Mouse (Mus musculus): ENCODE data around the gene Odf3.

Gene Odf3

GRCm38 (mm10) chr7:140847755-140848580 lies at the start of gene Odf3:
TSS of gene Odf3 (plus strand) at chr7:140847805.
- peak; percentile 57 for DNase-seq (ENCODE audit: low spot score)

- DNase-seq (ENCODE audit: low spot score), result no peak
Observed at GRCm38 (mm10) chr7:140798212-140798611, 49.4 kb upstream of the Odf3 start.

GRCm38 (mm10) chr7:140802629-140803028 lies 45.0 kb upstream of the Odf3 start:
- DNase-seq (ENCODE audit: low spot score), result no peak

GRCm38 (mm10) chr7:140805704-140806103 lies 41.9 kb upstream of the Odf3 start:
- DNase-seq (ENCODE audit: low spot score), result peak; percentile 33

- DNase-seq (ENCODE audit: low spot score), result no peak
Observed at GRCm38 (mm10) chr7:140810496-140810895, 37.1 kb upstream of the Odf3 start.

GRCm38 (mm10) chr7:140811714-140812113 lies 35.9 kb upstream of the Odf3 start:
- DNase-seq (ENCODE audit: low spot score), result no peak

GRCm38 (mm10) chr7:140812850-140813249 lies 34.8 kb upstream of the Odf3 start:
- DNase-seq (ENCODE audit: low spot score), result no peak

- no peak for DNase-seq (ENCODE audit: low spot score)
Observed at GRCm38 (mm10) chr7:140820173-140820572, 27.4 kb upstream of the Odf3 start.

- DNase-seq (ENCODE audit: low spot score), result no peak
Observed at GRCm38 (mm10) chr7:140821305-140821652, 26.3 kb upstream of the Odf3 start.

- no peak for DNase-seq (ENCODE audit: low spot score)
Observed at GRCm38 (mm10) chr7:140821653-140822329, 25.8 kb upstream of the Odf3 start, which contains the start of gene Zfp941. TSS of gene Zfp941 (minus strand) at chr7:140822178.

GRCm38 (mm10) chr7:140822731-140823130 lies 24.9 kb upstream of the Odf3 start:
- DNase-seq (ENCODE audit: low spot score), result no peak

GRCm38 (mm10) chr7:140828171-140828881 lies 19.3 kb upstream of the Odf3 start:
- no peak for DNase-seq (ENCODE audit: low spot score)

- DNase-seq (ENCODE audit: low spot score), result no peak
Observed at GRCm38 (mm10) chr7:140831447-140831846, 16.2 kb upstream of the Odf3 start.

- DNase-seq (ENCODE audit: low spot score), result no peak
Observed at GRCm38 (mm10) chr7:140833341-140833740, 14.3 kb upstream of the Odf3 start.

- no peak for DNase-seq (ENCODE audit: low spot score)
Observed at GRCm38 (mm10) chr7:140834968-140835757, 12.4 kb upstream of the Odf3 start, which contains the start of gene Urah. TSS of gene Urah (plus strand) at chr7:140835018.

GRCm38 (mm10) chr7:140835758-140836087 lies 11.9 kb upstream of the Odf3 start:
- DNase-seq (ENCODE audit: low spot score), result no peak

GRCm38 (mm10) chr7:140836243-140837115 lies 11.1 kb upstream of the Odf3 start:
- DNase-seq (ENCODE audit: low spot score), result no peak

- no peak for DNase-seq (ENCODE audit: low spot score)
Observed at GRCm38 (mm10) chr7:140839556-140839955, 8.0 kb upstream of the Odf3 start.

GRCm38 (mm10) chr7:140840750-140841735 lies 6.6 kb upstream of the Odf3 start:
- DNase-seq (ENCODE audit: low spot score), result no peak

- no peak for DNase-seq (ENCODE audit: low spot score)
Observed at GRCm38 (mm10) chr7:140843806-140844205, 3.8 kb upstream of the Odf3 start.
